Mouse (Mus musculus) yolk sac, embryonic 10.5 days (tissue): ENCODE measurements around the gene Mttp.
A peak's percentile ranks its signal among the peaks of the same experiment; 100 is the strongest.
"Not testable (repeated sequence)": the region's sequence is repeated elsewhere in the genome, so short reads cannot be mapped to it uniquely, and the experiment has no call there.

Experiments
- DNase-seq: peaks from one replicate; pipeline ENCODE4 v3.0.0-alpha.2; 2017; ENCODE audit warnings: low spot score

Gene Mttp

GRCm38 (mm10) chr3:138144642-138145171 is at the start of gene Mttp:
Gene Mttp, minus strand, starts transcription at chr3:138144968.
- DNase-seq, result peak; percentile 59

DNA sequence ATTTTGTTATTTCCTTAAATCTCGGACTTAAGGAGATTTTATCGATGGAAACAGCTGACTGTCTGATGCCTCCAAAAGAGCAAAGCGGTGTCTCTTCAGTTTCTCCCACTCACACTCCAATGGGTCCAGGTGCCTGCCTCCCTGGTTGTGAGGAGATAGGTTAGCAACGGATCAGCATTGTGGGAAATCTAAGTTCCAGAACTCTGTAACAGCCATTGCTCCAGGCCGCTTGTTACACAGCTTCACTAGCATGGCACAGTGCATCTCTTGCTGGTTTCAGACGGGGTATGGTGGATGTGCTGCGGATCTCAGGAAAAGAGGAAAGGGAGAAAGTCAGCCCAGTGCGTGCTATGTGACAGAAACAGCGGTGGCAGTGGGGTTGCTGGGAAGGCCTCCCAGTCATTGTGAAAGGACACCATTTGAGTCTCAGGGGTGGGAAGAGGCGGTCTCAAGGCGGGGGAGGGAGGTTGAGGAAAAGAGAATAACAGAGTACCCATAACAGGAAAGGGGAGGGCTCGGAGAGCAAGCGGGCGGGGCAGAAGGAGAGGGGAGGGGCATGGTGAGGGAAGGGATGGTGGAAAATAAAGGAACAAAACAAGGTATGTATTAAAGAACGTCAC is 49.0 kb upstream of the Mttp start, which contains the start of gene 4930579F01Rik:
4930579F01Rik (minus strand) TSS at position 143 of the 620 bp plus-strand sequence.
- peak; percentile 19 for DNase-seq

DNA sequence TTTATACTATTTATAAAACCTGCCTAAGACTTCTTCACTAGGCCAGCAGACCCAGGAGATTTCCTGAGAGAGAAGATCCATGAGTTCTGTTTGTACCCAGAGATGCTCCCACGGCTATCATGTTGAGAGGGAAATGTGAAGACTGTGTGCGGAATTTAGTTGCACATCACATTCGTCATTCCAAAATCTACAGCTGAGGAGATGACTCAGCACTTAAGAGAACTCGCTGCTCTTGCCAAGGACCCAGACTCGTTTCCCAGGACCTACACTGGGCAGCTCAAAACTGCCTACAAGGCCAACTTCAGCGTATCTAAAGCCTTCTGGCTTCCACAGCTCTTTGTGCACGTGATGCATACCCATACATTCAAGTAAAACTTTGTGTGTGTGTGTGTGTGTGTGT is 47.5 kb upstream of the Mttp start:
- no peak for DNase-seq

DNA sequence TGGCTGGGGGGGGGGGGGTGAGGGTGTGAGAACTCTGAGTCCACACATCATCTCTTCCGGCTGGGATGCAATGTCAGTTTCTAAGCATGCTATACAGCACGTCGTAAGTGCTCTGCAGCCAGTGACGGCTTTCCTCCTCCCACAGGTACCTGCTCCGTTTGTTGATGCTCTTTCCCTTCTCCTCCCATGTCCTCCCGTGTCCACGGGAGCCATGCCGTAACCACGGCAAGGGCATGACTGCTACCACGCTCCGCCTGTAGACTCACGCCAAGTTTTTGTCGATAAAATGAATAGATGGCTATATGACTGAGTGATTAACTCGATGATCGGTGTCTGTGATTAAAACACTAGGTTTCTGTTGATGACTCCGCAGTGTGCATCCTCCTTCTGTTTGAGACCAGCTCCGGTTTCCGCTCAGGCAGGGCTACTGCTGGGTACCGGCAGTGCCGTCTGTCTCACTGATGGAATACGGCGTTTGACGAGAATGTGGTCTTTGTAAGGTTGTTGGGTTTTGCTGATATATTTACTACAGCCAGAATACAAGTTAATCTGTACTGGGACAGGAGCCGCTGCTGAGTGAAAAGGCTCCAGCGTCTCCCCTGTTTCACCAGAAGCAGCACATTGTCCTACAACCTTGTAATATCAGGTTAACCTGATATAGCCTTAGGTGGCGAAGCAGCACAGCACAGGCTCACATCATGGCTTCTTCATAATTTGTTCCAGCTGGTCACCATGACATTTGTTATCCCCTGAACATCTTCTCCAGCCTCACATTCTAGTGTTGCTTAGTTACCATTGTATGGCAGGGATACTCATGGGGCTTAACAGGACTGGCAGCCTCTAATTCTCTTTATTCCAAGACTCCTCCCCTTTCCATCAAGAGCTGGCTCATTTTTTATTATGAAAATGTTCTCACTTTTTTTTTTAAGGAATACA is 41.5 kb upstream of the Mttp start:
- DNase-seq, result no peak

DNA sequence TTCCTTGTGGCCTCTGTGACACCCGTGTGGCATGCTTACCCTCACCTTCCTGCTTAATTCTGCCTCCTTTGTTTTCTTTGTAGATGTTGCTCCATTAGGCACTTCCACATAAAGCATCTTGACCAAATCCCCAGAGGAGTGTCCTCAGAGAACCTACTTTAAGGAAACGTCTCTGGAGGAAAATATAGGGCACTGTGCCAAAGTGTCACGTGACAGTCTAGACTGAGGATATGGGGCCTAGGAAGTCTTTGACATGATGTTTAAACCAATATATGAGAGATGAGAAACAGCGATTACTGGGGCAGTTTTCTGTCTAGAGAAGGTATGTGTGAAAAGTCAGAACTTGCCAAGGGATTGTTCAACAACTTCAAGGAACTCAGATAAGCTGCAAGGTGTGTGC is 40.5 kb upstream of the Mttp start:
- no peak for DNase-seq

DNA sequence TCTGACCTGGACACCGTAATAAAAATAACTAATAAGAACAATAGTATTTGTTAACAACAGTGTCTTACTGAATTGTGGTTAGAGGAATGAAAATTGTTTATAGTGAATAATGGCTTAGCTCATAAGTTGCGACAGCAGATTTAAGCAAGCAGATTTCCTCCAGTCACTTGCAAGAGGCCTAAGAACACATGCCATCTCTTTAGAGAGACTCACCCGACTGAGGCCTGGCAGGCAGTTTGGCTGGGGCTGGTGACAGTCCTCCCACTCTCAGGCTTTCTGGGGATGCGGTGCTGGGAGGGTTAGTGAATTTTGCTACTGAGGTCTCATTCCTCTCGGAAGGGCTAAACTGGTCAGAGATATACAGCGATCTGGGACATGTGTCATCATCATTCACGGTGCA is 38.6 kb upstream of the Mttp start:
- no peak for DNase-seq

- no peak for DNase-seq
Observed at GRCm38 (mm10) chr3:138182019-138182418, 37.3 kb upstream of the Mttp start.

DNA sequence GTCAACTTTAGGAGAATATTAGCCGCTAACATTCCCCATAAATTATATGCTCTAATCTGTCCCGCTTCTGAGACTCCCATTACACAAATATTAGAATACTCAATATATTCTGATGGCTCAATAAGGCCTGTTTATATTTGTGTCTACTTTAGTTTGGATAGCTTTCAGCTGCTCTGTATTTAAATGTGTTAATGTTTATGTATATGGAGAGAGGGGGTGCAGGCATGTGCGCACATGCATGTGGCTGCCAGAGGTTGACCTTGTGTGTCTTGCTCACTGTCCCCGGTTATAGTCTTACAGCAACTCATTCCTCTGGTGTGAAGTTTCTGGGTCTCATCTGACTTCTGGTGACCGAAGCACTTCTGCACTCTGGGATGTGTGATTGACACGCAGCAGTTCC is 30.8 kb upstream of the Mttp start:
- no peak for DNase-seq

- DNase-seq, result no peak
Observed at GRCm38 (mm10) chr3:138173291-138173690, 28.5 kb upstream of the Mttp start.

- DNase-seq, result no peak
Observed at GRCm38 (mm10) chr3:138162553-138163183, 17.9 kb upstream of the Mttp start.

GRCm38 (mm10) chr3:138161623-138162022 is 16.9 kb upstream of the Mttp start:
- no peak for DNase-seq

- DNase-seq, result no peak
Observed at GRCm38 (mm10) chr3:138156651-138157050, 11.9 kb upstream of the Mttp start.

DNA sequence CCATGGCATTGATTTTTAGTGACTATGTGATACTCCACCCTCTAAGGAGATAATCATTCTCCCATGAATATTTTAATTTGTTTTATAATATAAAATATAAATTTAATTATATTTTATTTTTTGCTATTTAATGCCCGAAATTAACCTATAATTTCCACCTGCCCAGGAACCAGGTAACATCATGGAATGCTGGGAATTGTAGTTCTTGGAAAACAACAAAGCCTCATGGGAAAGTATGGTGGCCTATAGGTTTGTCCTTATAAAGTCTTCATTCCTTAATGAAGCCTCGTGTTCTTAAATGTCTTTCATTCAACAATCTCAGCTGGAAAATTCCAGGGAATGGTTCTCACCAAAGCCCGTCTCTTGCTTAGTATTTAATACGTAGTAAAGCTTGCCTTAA is 10.3 kb upstream of the Mttp start:
- no peak for DNase-seq

DNA sequence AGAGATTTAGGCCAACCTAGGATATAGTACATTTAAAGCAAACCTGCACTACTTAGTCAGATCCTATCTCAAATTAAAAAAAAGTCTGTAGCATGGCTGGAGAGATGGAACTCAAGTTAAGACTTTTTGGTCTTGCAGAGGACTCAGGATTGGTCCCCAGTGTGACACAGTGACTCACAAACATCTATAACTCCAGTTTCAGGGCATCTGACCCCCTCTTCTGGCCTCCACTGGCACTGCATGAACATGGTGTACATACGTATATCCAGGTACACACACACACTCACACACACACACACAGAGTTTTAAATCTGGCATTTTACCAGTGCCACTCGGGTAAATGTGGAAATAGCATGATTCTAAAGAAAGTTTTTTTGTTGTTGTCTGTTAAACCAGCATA is 4.0 kb upstream of the Mttp start:
- DNase-seq, result no peak

- DNase-seq, result no peak
Observed at GRCm38 (mm10) chr3:138144060-138144641, 617 bp downstream of the Mttp start.

DNA sequence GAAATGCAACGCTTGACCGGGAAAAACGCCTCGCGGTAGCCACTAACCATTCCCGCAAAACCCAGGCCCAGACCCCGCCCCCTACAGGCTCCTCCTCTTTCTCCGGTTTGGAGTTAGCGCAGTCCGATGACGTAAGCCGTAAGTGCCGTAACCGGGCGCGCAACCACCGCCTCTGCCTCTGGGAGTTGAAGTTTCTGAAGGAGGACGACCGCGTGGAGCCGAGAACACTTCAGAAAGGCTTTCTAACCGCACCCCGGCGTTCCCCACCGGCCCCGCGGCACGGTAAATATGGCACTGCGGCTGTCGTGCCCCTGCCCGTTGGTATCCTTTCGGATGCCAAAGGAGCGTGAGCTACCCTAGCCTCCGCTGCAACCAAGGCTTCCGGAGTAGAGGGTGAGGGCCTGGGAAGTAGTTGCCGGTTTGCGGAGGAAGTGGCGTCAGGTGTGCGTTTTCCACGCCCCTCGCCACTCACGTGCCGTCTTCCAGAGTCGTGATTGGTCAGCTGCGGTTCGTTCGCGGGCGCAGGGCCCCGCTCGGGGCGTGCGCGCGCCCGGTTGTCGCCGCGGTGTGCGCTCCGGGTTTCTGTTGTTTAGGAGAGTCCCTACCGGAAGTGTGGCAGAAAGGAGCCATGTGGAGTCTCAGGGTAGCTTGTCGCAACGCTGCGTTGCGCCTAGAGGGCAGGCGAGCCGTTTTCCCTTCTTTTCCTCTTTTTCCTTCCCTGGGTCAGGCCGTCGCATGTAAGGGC is 1.3 kb downstream of the Mttp start, which contains the start of gene Trmt10a:
Trmt10a (plus strand) TSS at position 134 of the 745 bp plus-strand sequence.
- DNase-seq, result peak; percentile 99

DNA sequence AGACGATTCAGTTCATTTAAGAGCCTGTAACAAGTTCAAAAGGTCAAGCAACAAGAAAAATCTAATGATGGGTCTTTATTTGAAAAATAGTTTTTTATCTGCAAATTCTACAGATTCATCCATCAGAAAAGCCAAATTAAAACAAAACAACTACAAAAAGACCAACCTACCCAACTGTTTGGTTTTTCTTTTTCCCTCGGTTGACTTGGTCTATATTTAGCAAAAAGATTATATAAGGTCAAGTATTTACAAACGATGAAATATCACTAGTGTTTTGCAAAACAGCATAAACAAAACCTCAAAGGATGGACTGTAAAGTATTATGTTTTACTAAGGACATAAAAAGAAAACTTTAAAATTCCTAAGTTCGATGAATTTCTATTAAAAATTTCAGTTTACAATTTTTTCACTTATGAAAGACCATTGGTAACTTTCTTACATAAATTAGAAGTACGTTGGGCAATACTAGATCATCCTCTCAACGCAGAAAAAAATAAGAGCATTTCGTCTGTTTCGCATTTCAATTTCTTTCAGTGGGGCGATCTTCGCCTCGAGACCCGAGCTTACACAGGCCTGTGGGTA is 1.9 kb downstream of the Mttp start:
- no peak for DNase-seq

GRCm38 (mm10) chr3:138142052-138142732 is 2.6 kb downstream of the Mttp start:
- DNase-seq, result no peak

DNA sequence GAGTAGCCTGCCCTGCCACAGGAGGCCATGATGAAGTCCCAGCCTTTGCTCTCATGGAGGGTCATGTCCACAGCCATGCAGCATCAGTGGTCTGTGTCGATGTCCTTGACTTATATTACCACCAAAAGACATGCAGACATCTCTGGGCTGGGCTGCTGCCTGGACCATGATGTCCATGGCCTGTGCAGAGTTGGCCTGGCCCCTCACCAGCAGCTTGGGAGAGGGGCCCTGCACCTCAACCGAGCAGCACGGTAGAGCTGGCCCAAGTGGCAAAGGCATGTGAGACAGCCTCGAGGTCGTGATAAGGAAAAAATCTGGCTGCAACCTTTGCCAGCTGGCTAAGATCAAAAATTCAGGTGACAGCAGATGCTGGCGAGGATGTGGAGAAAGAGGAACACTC is 5.1 kb downstream of the Mttp start:
- no peak for DNase-seq

GRCm38 (mm10) chr3:138138146-138138545 is 6.6 kb downstream of the Mttp start:
- DNase-seq, result not testable (repeated sequence)
